Mouse (Mus musculus): ENCODE data around the gene Hagh.

Gene Hagh

DNA sequence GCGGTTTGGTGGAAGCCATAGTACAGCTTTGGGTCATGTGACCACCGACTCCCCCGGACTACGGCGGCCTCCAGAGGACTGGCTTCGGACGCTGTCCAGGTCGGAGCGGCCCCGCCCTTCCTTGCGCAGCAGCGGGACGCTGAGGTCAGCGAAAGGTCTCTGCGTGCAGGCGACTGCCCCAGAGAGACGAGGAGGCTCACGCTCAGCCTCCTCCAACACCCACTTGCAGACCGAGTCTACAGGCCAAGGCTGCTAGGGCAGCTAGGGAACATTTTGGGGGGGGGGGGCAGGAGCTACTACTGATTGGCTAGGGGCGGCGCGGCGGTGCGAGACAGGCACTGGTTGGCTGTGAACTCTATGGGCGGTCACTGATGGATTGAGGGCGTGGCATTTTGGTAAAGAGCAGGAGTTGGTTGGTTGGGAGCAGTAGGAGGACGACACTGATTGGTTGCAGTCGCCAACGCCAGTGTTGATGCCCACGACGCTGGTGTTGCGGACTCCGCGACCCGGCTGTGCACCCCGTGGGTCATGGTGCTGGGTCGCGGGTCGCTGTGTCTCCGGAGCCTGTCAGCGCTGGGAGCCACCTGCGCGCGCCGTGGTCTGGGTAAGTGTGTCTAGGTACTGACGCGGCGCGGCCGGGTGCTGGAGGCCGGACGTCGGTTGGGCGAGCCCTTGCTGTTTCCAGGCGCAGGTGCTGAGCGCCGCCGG lies 10.3 kb downstream of the Hagh start, which contains the start of gene Fahd1:
TSS of gene Fahd1 (minus strand) at position 300 of the 708 bp plus-strand sequence.
- DNase-seq (ENCODE audit: low spot score) = peak; percentile 96

DNA sequence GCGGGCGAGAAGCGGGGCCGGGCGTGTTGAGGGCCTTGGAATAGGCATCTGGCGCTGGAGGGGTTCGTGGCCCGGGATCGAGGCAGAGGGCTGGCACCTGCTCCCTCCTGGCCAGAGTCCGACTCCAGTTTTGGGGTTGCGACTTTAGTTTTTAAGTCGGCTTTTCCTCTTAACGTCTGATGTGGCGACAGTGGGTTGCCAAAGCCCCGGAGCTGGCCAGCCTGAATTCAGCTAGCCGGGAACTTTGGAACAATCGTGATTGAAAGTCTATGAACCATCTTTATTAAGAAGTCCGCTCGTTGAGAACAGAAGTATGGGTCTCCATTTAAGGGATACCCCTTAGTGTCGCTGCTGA lies 10.8 kb downstream of the Hagh start:
- DNase-seq (ENCODE audit: low spot score) = no peak

DNA sequence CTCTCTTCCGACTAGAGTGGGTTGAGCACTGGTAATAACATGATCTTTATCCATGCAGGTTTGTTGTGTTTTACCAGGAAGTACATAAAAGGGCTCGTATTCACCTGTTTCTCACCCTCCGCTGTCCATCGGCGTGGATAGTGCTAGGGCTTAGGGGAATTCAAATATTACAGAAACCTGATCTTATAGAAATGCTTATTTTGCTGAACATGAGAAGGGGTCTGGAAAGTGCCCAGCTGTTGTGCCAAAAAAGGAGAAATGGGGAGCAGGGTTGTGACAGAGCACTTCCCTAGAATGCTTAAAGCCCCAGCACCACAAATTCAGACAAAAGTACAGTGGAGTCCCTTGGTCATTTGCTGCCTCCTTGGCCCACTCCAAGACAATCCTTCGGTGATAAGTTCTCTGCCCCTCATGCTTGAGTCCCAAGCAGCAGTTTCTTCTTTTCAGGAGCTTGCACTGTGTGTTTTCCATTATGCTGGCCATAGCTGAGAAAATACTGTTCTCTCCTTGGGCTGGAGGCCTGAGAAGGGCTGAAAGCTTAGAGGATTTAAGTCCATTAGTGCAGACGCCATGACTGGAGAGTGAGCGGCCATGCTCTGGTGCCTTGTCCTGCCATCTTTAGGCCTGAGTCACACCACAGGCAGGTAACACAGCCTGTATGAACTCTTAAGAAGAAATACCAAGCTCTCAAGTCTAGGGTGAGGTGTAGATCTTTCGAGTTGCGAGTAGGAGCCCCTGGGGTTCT lies 11.6 kb downstream of the Hagh start:
- DNase-seq (ENCODE audit: low spot score) = no peak

DNA sequence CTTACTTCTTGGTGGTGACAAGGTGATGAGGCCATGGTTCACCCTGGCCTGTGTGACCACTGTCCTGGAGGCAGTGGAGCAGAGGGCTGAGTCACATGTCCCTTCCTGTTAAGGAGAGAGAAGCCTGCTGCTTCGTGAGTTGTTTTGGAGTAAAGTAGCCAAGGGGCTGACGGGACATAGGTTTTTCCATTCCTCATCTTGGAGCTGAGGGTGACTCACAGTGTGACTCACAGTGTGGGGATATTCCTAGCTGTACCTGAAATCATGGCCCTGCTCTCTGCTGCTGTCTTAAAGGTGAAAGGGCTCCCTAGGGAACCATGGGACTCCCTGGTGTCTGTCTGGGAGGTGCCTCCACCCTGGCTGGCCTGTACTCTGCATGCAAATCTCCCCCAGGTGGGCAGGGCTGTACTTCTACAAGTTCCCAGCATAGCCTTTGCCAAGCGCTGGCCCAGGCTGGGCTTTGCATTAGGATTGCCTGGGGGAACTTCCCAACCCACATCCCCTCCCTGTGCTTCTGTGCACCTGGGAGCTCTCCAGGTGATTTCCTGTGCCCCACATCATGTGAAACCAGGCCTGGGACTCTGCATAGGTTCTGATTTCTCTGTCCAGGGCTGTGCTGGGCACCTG lies 16.0 kb downstream of the Hagh start:
- DNase-seq (ENCODE audit: low spot score) = no peak

DNA sequence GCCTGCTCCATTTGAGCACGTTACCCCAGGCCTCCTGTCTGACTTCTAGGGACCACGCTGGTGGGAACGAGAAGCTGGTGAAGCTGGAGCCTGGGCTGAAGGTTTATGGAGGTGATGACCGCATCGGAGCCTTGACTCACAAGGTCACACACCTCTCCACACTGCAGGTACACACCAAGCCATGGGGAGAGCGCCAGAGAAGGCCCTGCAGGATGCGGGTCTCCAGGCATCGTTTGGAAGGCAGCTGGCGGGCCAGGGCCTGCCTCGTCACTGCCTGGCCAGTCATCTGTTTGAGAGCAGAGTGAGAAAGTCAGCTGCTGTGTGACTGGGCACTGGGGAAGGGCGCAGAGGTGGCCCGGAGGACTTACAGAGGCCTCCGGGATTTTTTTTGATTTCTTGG lies 16.6 kb downstream of the Hagh start:
- no peak for DNase-seq (ENCODE audit: low spot score)

DNA sequence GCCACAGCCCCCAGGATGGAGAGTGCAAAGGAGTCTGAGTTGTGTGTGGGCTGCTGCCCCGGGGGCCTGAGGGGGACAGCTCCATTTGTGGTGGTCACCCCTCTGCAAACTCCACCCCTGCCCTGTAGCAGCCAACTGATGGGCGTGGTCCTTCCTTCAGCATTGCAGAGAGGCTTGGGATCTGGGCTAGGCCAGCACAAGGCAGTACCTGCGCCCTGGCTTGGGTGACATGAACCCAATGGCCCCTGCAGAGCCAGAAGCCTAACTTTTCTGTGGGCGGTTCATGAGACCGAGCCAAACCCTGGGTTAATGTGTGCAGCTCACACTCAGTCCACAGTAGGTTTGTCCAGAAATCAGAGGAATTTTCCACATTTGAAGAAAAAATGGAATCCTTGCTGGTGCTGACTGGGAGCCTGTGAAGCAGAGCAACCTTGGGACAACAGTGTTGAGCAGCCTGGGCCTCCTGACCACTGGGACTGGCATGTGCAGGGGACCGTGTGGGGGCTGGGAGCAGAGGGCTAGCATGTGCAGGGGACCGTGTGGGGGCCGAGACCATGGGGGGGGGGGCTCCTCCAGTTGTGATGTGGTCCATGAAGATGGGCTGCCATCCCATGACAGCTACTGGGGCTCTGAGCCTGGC lies 18.0 kb downstream of the Hagh start:
- DNase-seq (ENCODE audit: low spot score) = no peak

DNA sequence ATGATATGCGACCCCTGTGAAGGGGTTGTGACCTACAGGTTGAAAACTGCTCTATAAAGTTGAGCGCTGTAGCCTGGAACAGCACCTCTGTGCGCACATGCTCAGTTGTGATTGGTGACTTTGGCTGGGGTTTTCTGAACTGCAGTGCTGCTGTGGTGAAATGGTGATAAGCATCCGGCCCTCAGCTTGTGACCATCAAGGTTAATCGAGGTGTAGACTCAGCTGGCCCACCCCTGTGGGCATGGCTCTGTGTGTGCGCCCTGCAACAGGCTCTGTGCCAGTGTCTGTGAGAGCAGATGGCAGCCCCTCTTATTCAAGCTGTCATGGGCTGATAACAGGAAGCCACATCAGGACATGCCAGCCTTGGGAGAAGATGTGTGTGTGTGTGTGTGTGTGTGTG lies 19.0 kb downstream of the Hagh start:
- no peak for DNase-seq (ENCODE audit: low spot score)

DNA sequence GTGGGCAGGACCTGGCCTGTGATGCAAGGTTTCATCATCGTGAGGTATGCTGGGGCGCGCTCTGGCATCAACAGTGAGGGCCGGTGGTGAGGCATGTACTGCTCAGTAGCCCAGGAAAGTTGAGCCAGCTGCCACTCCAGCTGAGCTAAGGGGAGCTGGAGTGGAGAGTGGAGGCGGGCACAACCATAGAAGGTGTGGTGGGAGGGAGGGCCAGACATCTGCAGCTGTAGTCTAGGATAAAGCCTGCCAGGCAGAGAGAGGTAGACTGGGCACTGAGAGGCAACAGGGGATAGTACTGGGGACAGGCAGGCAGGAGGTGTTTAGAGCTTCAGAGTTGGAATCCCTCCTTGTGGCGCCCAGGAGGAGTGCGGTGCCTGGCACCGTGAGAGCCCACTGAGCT lies 20.1 kb downstream of the Hagh start:
- no peak for DNase-seq (ENCODE audit: low spot score)

DNA sequence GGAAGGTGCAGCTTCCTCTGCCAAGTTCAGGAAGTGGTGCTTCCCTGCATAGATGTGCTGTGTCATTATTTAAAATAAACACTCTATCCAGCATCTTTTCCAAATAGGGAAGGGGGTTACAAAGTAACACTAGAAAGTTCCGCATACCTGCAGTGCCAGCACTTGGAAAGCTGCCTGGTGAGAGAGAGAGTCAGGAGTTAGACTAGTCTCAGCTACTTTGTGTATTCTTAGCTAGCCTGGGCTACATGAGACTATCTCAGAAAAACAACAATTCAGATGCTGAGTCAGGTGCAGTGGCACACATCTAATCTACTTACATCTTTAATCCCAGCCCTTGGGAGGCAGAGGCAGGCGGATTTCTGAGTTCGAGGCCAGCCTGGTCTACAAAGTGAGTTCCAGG lies 21.8 kb downstream of the Hagh start:
- no peak for DNase-seq (ENCODE audit: low spot score)

DNA sequence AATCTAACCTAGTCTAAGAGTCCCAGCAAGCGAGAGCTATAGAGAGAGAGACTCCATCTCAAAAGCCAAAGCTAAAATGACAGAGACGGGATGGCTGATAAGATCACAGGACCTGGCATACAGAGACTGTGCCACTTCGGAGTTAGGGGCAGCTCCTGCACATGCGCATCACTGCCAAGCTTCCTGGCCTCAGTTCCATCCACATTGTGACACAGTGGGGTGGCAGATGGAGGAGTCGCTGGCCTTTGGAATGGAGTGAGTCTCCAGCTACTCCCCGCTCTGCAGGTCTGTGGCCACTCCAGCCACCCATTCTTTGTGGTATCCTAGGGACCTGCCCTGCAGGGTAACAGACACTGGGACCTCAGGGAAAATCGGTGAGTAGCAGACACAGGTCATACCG lies 25.8 kb downstream of the Hagh start, which contains the start of gene Igfals:
TSS of gene Igfals (plus strand) at position 222 of the 400 bp plus-strand sequence.
- DNase-seq (ENCODE audit: low spot score) = no peak

DNA sequence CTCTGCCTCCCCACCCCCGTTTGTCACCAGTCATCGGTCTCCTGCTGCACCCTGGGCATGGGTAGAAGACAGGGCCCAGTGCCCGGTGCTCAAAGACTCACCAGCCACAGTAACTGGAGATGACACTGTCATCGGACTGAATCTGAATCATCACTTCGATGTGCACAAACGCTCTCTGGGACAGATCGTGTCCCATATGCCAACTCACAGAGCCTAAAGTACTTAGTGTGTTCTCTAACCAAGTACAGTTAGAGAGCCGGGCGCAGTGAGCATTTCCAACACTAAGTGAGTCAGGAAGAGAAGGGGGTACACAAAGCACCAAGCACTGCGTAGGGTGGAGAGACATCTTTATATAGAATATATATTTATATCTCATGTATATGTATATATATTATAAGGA lies 28.0 kb downstream of the Hagh start:
- DNase-seq (ENCODE audit: low spot score) = no peak

DNA sequence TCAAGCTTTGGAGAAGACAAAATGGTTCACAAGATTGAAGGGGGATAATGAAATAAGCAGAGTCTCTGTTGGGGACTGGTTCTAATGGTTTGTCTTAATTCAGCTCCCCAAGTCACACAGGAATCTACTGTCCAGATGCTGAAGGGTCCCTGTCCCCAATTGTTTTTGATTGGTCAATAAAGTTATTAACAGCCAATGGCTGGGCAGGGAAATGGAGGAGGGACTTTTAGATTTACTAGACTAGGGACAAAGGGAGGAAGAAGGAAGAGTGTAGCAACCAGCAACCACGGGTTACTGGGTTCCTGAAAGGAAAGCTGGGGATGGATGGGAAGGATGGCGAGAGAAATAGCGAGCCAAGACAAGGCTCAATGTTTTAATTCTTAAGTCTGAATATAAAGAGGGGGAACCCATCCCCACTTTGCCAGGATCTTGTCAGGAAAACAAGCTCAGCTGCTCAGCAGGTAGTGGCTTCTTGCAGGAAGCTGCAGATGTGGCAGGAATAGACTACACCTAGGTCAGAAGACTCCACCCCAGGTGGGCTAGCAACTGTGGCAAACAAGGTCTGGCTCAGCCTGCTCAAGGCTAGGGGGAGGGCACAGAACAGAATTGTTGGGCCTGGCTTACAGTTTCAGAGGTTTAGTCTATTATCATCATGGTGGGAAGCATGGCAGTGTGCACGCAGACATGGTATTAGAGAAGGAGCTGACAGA lies 33.9 kb downstream of the Hagh start:
- DNase-seq (ENCODE audit: low spot score) = no peak

DNA sequence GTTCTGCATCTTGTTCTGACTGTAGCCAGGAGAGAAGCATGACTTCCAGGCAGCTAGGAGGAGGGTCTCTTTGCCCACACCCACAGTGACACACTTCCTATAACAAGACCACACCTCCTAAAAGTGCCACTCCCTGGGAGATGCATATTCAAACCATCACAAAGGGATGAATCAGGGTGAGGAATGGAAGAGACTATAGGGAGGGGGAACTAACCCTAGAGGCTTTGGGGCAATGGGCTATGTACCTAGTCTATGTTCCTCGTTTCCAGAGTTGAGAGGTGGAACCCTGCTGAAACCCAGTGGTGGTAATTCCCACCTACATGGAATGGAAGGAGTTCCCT lies 34.4 kb downstream of the Hagh start:
- DNase-seq (ENCODE audit: low spot score) = no peak

DNA sequence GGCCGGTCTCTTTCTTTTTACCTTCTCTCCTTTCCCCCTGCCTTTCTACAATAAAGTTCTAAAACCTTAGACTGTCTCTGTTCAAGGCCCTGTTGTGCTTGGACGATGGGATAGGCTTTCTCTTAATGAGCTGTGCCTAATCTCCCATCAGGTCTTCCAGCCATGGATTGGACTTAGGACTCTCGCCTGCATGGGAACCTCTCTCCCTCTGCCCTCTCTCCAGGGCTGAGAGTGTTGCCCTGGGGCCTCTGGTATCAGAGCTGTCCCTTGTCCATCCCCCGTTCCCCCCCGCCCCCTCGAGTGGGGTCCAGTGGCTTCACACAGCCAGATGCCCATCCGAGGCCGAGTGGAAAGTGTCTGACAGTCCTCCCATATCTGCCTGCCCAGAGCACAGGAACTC lies 35.0 kb downstream of the Hagh start:
- no peak for DNase-seq (ENCODE audit: low spot score)

DNA sequence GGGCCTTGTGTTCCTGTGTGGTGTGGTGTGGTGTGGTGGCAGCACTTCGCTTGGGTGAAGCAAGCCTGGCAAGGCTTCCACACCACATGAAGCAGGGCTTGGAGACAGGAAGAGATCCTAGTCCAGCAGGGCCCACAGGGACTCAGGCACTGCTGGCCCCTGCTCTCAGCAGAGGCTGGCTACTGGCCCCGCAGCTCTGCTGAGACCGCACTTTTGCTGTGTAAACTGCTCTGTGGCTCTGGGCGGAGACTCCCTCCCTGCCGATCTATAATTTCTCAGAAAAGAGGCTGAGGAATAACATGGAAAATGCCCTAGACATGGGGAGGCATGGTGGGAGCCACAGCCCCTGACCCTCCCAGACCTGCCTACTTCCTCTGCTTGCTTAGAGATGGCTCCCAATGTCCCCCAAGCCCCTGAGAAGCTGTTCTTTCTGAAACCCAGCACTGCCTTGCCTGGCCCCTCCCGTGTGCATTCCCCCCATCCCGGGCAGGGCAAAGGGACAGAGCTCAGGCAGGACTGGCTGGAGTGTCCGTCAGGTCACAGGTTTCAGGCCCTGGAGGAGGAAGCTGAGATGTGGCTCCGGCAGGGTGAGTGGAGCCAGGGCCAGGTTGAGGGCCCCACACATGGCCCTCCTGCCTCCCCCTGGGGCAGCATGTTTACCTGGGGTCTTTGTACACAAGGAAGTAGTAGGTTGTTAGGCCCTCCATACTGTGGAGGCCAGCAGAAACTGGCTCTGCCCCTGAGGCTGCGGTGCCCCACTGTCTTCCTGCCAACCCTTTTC lies 37.6 kb downstream of the Hagh start:
- DNase-seq (ENCODE audit: low spot score) = no peak

DNA sequence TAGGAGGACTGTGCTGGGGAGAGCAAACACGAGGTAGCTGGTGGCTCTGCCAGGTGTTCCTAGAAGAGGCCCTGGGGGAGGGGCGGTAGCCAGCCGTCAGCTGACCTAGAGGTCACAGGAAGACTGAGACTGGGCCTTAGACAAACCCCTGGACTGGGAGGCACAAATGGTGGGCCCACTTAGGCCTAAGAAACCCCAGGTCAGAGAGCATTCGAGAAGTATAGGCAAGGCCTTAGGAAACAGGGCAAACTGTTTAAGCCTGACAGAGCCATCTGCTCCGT lies 38.1 kb downstream of the Hagh start:
- DNase-seq (ENCODE audit: low spot score) = no peak

DNA sequence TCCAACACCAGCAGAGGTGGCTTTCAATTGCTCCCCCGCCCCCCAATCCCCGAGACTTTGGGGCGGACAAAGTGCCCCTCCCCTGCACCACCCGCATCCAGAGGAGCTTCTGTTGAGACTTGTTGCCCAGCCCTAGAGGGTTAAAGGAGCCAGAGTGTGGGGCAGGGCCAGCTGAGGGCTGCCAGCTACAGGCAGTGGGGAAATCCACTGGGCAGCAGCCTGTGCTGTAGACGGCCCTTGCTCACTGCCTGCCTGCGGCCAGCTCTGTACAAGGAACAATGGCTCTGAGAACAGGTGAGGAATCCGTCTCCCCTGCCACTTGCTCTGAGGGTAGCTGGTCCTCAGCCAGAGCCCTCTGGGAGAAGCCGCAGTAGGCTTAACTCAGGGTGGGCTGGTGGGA lies 38.6 kb downstream of the Hagh start:
- DNase-seq (ENCODE audit: low spot score) = no peak

DNA sequence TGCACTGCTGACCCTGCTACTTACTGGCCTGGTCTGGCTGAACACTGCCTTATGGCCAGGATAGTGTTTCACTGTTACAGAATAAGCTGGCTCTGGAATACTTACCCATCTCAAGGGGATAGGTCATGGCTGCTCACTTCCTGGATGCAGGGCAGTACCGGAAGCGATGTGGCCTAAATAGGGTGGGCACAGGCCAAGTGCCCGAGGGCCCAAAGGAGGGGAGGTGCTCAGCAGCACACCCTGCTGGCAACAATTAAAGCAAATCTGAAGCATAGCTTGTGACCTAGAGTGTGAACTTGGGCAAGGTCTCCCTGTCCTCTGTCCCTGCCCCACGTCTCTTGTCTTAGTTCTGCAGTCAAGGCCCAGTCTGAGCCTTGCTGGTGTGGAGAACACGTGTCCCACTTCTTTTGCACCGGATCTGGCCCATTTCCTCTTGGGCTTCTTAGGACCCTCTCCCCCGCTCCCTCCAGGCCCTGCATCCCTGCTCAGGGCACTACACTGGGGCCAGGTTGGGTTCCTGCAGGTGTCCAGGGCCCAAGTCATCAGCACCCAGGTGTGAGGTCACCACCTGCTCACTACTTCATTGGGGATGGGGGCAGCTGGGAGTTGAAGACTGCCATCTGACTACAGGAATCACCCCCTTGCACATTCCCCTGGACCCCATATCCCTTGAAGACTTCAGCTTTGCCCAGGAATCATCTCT lies 41.9 kb downstream of the Hagh start:
- DNase-seq (ENCODE audit: low spot score) = no peak

DNA sequence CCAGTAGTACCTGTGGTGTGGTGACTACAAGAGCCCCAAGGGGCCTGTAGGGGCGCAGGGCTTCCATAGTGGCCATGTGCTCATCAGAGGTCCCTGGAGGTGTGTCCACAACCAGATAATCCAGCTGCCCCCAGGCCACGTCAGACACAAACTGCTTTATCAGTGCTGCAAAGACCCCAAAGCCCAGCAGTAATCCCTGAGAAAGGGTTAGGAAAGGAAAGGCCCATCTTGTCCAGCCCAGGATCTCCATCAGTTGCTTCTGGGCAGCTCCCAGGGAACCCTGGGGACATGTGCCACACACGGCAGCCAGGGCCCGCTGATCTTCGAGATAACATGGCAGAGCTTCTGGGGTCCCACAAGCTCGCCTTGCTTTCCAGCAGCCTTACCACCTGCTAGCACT lies 44.4 kb downstream of the Hagh start:
- DNase-seq (ENCODE audit: low spot score) = no peak

DNA sequence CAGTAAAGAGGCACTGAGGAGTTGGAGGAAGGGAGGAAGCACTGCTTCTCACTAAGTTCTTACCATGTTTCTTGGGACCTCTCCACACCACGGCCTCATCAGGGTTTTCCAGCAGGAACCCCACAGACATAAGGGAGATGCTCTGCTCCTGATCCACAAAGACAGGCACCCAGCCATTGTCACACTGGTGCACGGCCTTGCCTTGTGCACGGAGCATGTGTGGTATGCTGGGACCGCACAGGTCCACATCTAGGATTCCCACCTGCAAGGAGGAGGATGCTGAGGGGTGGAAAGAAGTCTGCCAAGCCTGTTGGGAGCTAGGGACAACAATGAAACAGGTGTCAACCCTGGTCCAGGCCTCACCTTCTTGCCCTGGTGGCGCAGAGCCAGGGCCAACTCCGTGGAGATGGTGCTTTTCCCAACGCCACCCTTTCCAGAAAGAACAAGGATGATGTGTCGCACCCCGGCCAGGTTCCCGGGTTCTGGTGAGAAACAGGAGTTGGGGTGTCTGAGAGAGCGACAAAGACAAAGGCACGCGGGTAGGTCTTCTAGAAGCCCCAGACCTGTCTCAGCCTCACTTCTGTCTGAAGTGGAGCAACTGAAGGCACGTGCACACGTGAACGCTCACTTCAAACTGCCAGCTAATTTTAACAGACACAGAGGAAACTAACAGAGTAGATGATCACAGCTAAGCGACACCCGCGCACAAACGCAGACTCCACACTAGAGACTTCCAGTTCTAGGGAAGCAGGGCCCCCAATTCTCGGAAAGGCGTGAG lies 45.6 kb downstream of the Hagh start:
- no peak for DNase-seq (ENCODE audit: low spot score)
